Mouse (Mus musculus): ENCODE measurements around the gene Pkp2.
A peak's percentile ranks its signal among the peaks of the same experiment; 100 is the strongest.
"Not testable (repeated sequence)": the region's sequence is repeated elsewhere in the genome, so short reads cannot be mapped to it uniquely, and the experiment has no call there.

Gene Pkp2

DNA sequence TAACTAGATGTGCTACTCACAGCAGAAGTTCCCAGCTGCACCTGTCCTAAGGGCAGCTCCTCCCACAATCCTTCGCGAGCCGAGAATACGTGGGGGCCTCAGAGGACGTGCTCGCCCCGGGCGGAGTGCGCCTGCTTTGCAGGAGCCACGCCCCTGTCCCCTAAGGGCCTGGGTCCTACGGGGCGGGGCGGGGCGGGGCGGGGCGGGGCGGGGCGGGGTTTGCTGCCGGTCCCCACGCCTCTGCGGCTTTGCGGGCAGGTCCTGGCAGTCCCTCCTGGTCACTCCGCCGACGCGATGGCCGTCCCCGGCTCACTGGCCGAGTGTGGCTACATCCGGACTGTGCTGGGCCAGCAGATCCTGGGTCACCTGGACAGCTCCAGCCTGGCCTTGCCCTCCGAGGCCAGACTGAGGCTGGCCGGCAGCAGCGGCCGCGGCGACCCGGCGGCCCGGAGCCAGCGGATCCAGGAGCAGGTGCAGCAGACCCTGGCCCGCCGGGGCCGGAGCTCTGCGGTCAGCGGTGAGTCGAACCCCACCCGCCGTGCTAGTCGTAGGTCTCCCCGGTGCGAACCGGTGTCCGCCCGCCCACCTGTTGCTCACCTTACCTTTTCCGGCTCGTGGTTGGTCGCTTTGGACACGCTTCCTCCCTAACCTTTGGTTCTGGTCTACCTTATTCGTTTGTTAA, at the start of gene Pkp2:
TSS of gene Pkp2 (plus strand) at position 240 of the 682 bp plus-strand sequence.
- DNase-seq (ENCODE audit: low read depth, low spot score), result peak; percentile 63

DNA sequence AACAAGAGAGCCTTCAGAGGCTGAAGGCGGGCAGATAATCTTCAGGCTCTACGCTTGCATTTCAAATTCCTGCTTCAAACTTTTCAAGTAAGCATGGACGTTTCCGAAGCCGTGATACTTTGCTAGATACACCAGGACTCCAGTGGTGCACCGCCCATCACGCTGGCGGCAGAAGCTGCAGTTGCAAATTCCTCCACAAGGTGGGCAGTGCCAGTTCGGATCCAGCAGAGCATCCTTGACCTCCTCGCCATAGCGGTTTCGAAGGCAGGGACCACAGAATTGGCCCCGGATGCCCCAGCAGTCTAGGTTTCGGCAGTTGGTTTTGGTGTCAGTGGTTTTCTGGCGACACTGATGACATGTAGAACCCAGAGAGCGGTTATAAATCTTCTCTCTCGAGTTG, 15.7 kb upstream of the Pkp2 start:
- DNase-seq (ENCODE audit: low read depth, low spot score), result no peak

DNA sequence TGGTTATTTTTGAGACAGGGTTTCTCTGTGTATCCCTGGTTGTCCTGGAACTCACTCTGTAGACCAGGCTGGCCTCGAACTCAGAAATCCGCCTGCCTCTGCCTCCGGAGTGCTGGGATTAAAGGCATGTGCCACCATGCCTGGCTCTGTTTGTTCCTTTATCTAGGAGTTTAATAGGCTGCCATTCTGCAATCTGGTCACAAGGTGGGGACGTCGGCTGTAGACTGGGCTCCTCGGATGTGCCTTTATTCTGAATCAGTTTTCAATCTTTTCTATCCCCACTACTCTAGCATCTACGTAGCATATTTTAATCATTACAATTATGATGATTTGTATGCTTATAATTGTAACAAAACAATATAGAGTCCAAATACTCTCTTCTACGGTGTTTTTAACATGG, 11.1 kb upstream of the Pkp2 start:
- not testable (repeated sequence) for DNase-seq (ENCODE audit: low read depth, low spot score)

DNA sequence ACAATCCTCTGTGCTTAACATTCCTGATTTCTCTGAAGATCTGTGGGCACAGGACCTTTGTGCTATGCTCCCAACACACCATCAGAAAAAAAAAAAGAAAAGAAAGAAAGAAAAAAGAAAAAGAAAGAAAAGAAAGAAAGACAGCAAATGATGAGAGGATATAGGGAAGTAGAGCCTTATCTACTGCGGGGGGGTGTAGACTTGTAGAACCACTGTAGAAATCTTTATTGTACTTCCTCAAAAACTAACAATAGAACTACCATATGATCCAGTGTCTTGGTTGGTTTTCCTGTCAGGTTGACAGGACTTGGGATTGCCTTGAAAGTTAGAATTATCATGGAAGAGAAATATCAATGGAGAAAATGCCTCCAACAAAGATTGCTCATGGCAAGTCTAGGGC, 8.5 kb upstream of the Pkp2 start:
- no peak for DNase-seq (ENCODE audit: low read depth, low spot score)

DNA sequence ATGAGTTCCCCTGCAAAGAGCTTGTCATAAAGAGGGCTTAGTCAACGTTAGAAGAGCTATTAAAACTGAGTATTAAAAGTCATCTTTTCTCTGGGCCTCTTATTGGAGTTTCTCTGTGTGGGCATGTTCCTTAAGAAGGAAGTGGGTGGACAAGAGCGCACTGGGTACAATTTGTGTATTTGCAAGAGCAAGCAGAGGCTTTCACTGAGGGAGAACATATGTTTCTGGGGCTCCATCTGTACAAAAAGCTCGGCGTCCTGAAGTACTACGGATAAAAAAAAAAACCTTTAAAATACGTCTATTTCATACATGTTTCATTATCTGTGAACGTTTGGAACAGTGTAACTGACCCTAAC, 417 bp upstream of the Pkp2 start:
- no peak for DNase-seq (ENCODE audit: low read depth, low spot score)

DNA sequence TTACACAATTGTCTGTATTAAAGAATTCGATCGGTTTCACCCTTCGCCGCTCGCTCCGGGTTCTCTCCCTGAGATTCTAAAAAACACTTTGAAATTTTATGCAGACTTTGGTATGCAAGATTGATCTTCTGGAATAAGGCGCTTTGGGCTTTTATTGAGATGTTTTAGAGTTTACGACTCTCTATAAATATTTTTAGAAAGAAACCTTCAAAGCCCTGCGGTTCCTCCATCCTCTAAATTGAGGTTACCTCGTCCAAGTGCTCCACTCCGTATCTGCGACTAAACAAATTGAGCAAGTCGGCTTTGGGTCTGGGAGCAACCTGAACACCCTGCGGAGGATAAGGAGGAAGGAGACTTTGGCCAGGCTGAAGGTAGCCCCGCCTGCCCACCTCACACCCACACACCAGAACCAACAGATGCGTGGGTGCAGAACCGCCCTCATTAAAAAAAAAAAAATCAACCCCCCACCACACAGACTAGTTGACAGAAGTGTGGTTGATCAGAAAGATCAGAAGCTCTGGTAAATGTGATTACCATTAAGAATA, 715 bp downstream of the Pkp2 start:
- no peak for DNase-seq (ENCODE audit: low read depth, low spot score)

DNA sequence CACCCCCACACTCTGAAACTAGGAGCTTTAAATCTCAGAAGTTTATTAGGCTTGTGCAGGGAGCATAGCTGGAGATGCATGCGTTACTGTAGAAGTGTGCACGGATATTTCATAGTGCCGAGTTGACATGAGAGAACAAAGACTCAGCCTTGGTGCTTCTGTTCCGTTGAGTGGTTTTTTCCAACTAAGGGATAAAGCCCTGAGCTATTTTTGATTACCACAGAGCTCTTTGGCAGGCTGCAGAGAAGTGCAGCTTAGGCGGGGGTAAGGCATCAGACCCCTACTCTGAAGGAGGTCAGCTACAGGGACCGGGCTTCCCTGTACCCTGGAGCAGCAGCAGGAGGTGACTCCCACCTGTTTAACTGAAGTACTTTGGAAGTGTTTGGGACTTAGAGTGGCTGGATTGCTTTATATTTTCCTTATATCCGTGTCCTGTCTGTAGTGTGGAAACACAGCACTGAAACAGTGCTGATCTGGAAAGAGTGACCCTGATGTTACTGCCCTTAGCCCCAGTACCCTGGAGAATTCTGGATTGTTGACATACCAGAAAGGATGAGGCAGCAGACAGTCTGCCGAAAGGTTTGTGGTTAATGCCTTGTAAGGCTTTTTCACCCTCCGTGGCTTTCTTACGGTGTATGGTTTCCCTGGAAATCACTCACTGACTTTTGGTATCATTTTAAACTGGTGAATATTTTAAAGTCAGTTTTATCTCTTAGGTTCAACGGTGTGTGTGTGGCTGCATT, 2.7 kb downstream of the Pkp2 start:
- no peak for DNase-seq (ENCODE audit: low read depth, low spot score)

DNA sequence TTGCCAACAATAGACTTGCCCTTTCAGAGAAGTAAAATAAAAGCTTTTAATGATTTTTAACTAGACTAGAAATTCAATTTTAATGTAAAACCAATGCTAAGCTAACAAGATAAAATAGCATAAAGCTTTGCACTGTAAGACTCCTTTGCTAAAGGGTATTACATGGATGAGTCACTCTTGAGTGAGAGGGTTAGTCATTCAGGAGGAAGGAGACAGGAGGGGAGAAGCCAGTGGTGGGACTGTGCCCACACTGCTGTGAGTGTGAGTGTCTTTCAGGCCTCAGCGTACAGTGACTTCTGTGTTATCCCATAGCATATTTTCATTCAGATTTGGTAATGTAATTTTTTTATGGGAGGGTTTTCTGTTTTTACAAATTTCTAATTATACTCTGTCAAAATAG, 3.8 kb downstream of the Pkp2 start:
- DNase-seq (ENCODE audit: low read depth, low spot score), result no peak

DNA sequence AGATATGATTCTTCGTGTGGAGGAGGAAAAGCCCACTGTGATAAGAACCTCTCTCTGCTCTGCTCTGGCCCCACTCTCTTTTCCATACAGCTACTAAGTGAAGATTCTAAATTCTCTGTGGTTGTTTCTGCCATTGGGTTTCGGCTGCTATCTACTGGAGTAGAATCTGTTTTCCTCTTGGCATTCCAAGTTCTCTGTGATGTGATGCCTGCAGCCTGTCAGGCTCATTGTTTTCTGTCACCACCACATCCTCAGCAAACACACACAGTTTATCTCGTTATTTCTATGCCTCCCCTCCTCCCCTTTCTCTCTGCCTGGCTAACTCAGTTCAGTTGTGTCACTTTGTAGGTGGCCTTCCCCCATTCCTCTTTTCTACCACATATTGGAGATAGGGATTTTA, 6.7 kb downstream of the Pkp2 start:
- no peak for DNase-seq (ENCODE audit: low read depth, low spot score)

DNA sequence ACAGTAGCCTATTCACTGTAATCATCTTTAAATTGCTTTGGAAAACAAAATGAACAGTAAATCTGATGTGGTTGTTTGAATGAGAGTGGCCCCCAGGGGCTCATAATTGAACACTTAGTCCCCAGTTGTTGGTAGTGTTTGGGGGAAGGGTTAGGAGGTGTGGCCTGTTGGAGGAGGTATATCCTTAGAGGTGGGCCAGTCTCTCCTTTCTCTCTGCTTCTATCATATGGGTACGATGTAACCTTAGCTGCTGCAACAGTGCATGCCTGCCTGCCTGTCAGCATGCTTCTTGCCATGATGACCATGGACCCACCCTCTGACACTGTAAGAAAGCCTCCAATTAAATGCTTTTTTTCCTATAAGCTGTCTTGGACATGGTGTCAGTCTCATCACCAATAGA, 9.5 kb downstream of the Pkp2 start:
- no peak for DNase-seq (ENCODE audit: low read depth, low spot score)

DNA sequence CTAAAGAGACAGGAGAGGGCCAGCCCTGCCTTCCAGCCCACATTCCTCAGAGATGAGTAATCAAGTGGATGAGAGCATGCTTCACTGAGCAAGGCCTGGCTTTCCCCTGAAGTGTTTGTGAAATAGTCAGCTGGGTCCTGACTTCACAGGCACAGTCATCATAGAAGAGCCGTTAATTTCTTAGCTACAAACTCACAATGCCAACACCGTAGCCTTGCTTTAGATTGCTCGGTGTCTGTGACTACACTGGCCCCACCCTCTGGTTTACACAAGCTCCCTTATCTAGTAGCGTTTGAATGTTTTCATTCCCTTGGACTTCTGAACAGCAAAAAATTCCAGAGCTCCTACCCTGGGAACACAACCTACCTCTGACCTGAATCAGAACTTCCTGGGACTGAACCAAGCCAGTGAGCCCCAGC, 11.4 kb downstream of the Pkp2 start:
- no peak for DNase-seq (ENCODE audit: low read depth, low spot score)

DNA sequence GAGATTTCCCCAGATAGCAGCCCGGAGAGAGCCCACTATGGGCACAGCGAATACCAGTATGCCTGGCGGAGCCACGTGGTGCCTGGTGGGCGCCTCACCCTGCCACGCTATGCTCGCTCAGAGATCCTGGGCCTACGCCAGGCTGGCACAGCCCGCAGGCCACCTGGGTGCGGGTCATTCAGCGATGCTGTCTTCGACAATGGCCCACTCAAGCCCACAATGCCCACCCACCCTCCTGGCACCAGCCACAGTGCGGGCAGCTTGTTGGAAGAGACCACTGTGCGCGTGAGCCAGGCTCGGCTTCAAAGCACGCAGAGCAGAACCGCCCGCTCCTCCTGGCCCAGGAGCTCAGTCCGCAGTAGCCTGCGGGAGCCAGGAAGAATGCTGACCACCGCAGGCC, 12.7 kb downstream of the Pkp2 start:
- DNase-seq (ENCODE audit: low read depth, low spot score), result no peak

DNA sequence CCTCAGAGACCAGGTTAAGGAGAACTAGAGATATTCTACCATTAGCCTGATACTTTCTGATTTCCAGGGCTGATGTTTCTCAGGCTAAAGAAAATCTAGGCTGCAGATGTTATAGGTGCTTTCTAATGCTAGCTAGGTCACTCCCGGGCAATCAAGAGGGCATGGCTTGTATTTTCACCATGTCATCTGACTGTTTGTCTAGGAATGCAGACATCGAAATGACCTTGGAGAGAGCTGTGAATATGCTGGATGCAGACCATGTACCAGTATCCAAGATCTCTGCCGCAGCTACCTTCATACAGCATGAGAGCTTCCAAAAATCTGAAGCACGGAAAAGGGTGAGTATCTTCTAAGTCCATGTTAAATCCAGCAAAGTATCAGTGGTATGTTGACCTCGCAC, 17.3 kb downstream of the Pkp2 start:
- DNase-seq (ENCODE audit: low read depth, low spot score), result no peak

DNA sequence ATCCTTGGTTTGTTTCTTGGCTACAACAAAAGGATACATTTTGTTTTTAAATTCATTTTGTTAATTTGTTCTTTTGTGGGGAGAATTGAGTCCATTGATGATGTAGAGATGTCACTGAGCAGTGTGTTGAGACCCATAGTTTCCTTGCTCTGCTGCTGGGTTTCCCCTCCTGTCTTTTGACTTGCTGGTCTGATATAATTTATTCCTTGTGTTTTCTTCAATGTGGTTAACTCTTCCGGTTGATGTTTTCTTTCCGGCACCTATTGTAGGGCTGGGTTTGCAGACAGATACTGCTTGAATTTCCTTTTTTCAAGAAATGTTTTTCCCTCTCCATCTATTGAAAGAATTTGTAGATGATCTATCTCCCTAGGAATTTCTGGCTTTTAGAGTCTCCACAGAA, 20.8 kb downstream of the Pkp2 start:
- DNase-seq (ENCODE audit: low read depth, low spot score), result no peak

DNA sequence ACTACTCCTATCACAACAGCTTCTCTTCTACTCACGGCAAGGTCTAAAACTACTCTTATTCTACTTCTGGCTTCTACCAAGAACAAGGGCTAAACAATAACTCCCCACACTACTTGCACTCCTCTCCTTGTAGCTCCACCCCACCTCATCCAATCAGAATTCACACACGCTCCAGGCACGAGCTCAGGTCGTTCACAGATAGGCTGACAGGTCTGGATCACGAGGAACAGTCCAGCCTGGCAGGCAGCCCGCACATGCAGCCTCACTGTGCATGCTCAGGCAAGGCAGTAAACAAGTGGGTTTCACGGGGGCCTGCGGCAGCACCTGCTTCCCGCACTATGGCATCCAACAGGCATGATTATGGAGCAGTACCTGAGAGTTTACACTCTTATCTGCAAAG, 23.6 kb downstream of the Pkp2 start:
- DNase-seq (ENCODE audit: low read depth, low spot score), result not testable (repeated sequence)

DNA sequence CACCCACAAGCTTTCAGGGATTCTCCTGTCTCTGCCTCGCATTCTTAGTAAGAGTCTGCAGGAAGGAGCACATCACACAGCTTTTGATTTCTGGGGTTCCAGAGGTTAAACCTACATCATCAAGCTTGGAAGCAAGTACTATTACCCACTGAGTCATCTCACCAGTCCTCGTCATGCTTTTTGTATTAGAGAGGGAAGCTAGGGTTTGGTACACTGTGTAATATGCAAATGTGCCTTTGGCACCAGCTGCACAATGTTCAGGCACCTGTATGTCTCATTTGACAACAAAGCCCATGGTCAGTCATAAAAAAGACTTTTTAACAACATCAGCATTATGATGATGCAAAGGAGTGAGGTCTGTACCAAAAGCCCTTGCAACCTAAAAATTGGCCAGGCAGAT, 25.2 kb downstream of the Pkp2 start:
- DNase-seq (ENCODE audit: low read depth, low spot score), result no peak

DNA sequence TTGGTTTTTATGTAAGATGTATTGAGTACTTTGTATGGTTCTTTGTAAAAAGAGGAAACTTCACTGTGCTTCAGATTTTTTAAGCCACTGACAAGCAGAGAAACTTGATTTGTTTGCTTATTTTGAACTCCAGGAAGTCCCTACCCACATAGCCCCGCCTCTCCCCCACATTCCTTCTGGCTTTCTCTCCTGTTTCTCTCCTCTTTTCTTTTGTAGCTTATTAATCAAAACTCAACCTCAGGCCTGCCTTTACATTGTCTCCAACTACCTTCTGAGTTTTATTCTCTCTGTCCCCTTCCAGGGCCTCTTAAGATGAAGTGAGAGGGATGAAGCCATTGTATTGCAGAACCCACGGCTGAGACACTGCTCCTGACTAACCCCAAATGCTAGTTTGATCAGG, 31.6 kb downstream of the Pkp2 start:
- DNase-seq (ENCODE audit: low read depth, low spot score), result no peak

DNA sequence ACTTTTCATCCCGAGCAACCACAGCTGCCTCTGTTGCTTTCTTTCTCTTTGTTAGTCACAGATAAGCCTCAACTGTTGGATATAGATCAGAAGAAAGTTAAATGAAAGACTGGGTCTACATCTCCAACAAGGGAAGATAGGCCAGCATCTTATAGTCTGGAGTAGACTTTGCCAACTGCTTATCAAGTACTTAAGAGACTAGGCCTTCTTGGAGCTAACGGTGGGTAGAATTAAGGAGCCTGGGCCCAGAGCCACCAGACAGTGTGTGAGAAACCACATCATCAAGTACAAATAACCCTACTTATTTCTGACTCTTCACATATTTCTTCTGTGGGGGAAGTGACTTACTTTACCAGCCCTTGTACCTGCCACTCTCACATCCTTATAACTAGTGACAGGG, 37.4 kb downstream of the Pkp2 start:
- DNase-seq (ENCODE audit: low read depth, low spot score), result no peak

DNA sequence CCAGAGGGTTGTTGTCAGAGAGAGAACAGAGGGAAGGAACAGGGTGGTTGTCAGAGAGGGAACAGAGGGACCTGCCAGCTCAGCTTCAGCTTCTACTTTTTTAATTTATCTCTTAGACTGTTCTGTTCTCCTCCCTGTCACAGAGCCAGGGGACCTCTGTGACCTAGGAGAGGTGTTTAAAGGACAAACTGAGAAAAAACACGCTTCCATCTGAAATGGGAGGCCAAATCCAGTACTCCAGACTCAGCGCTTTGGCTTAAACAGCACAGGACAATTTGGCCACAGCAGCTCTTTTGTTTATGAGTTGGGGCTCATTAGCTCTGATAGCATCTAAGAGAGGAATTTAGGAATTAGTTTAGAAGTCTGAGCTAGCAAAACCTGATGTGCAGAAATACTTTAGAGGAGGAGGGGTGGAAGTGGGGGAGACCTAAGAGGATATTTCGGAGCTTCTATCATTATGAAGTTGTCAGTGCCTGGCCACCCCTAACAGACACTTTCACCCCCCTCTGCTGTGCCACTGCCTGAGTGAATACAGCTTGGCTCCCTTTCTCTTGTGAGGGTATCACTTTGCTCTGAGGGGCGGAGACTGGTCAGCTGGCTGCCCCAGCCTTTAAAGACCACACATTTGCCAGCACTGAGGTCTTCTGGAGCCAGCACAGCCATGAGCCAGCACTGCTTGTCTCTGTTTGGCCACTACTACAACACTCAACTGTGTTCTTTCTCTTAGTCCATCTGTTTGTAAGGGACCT, 40.4 kb downstream of the Pkp2 start:
- DNase-seq (ENCODE audit: low read depth, low spot score), result peak; percentile 6

DNA sequence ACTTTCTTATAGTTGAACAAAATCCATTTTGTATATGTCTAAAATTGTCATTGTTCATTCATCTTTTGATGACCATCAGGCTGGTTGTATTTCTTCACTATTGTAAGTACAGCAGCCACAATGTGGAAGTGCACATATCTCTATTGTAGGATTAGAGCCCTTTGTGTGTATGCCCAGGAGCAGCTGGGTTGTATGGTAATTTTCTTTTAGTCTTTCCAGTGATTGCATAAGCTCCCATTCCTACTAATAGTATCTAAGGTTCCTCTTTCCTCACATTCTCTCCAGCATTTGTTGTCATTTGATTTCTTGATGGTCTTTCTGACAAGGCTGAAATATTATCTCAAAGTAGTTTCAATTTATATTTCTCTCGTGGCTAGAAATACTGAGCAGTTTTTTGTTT, 42.1 kb downstream of the Pkp2 start:
- DNase-seq (ENCODE audit: low read depth, low spot score), result no peak

DNA sequence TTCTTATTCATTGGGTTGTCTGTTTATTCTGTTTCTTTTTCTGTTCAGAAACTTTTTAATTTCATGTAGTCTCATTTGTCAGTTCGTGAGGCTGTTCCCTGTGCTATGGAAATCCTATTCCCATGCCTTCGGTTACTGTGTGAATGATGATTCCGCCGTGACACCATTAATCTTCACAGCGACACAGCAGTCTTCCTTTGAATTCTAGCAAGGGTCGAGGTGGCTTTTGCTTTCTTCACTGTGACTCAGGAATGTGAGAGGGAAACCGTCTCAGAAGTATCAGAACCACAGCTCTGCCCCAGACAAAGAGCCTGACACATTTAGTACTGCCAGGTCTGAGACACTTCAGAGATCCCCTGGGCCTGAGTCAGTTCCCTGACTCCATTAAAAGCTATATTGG, 42.8 kb downstream of the Pkp2 start:
- DNase-seq (ENCODE audit: low read depth, low spot score), result no peak

DNA sequence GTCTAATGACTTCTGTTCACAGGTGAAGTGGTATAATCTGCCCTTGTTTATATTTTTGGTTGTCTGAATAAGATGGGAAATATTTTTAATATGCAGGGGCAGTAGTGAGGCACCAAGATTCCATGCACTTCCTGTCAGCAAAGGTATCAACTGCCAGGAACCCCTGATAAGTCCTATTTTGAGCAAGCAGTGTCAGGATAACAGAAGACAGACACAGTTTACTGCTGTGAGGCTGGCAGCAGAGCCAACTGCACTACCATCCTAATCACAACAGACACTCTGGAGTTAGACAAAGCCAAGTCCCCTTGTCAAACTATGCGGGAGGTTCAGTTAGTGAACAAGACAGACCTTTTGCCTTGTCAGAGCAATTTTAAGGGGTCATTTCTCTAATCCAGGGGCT, 43.6 kb downstream of the Pkp2 start:
- no peak for DNase-seq (ENCODE audit: low read depth, low spot score)

DNA sequence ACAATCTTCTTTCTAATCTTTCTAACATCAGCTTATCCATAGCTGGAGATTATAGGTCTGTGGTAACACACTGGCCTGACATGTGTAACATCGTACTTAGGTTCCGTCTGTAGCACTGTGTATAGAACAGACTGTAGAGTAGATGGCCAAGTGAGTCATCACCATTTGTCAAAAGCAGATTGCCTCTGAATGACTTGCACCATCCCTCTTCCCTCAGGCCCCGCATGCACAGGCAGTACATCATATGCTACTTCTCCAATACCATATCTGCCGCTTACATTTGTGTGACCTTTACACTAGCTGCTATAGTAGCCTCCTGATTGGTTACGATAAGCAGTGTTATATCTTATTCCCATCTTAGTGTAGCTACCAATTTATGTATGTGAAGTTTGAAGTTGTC, 47.8 kb downstream of the Pkp2 start:
- no peak for DNase-seq (ENCODE audit: low read depth, low spot score)

Measured in forelimb bud, embryonic 11.5 days (tissue).